ENCODE assay signal across 8 mouse cellular contexts in genomic region chr15:8098774-8099749, GRCm38 (mm10). TPM values are rescaled to one million over a fixed set of nuclear protein-coding genes. Genes with fewer than 3 reads are reported as not detected.
DNase-seq lines count a peak whose midpoint lies in the region; ATAC-seq lines count a peak whose summit lies in the region.

Gene Wdr70, minus strand, starts transcription at chr15:8099209.

- H3K27ac ChIP-seq in hindbrain, embryonic 15.5 days (replicated peaks), result peak within 1 kb of the TSS; percentile 73

- H3K9me3 ChIP-seq in hindbrain, embryonic 15.5 days, result no peaks in the 10 kb centered on the region

- peak within 1 kb of the TSS; percentile 87 for H3K9ac ChIP-seq in hindbrain, embryonic 15.5 days

- WGBS in hindbrain, embryonic 15.5 days, result 2% methylated on average over 56 of the region's 56 CpGs

- no peaks in the 10 kb centered on the region for H3K27me3 ChIP-seq in hindbrain, embryonic 15.5 days

- peak; percentile 98 for ATAC-seq in hindbrain, embryonic 15.5 days (ENCODE audit: low FRiP score, low read depth)

- H3K36me3 ChIP-seq in hindbrain, embryonic 15.5 days, result peaks cover 13% of the 10 kb centered on the region; the same call in 1 of the 2 replicates

- H3K4me3 ChIP-seq in hindbrain, embryonic 15.5 days, result peak within 1 kb of the TSS; percentile 93

- peak; percentile 96 for DNase-seq in T-cell, adult 2 months (ENCODE audit: low spot score)
- peak; percentile 99 for DNase-seq in cerebellum, postnatal 36 days
- peak; percentile 98 to 99 for DNase-seq in frontal cortex, postnatal 36 days (ENCODE audit: low spot score in 2 of 2)
- peak; percentile 90 for DNase-seq in left cerebral cortex, adult 11 months (ENCODE audit: low spot score)
- peak; percentile 96 to 98 for DNase-seq in lung, postnatal 4 days
- DNase-seq in retina, postnatal 7 days (ENCODE audit: low read depth, low spot score), result peak; percentile 93
- peak; percentile 98 for DNase-seq in urinary bladder, adult 2 months (ENCODE audit: low spot score)

- peaks cover 5% of the 10 kb centered on the region for H3K4me1 ChIP-seq in hindbrain, embryonic 15.5 days (replicated peaks)

- H3K4me2 ChIP-seq in hindbrain, embryonic 15.5 days, result peak within 1 kb of the TSS; percentile 66

RNA-seq across cellular contexts. Expression of gene Wdr70, which starts in this region (rescaled TPM):
- polyA plus RNA-seq in hindbrain, embryonic 15.5 days (2015; fragmentation: Nextera tagmentation; extraction: Ambion mirVana), result 66.8 and 68.5 TPM in 2 replicates
- polyA plus RNA-seq in urinary bladder, adult 2 months (2012; rRNA removed), result 20.6 and 20.7 TPM in 2 replicates

Comparison
In these comparisons a context has a peak if more than half of its experiments do, and no peak if none do; other contexts are left out.
1. Peak in every context shown above with its lines: DNase-seq, ATAC-seq, H3K4me3 ChIP-seq and H3K27ac ChIP-seq.